Mouse (Mus musculus) forebrain, embryonic 14.5 days (tissue): ENCODE results near the gene Lrp6. TPM values are rescaled to one million over a fixed set of nuclear protein-coding genes. Genes with fewer than 3 reads are reported as not detected.

Experiments
- ATAC-seq: fragments of 200-750 bp; cut with Nextera tagmentation; 2 replicates; pipeline ENCODE4 v1.8.0; 2017; ENCODE audit warnings: mild to moderate bottlenecking, moderate library complexity
- DNase-seq: peaks from one replicate; pipeline ENCODE4 v3.0.0-alpha.2; 2015; ENCODE audit warnings: low spot score
- H3K27ac ChIP-seq: fragments of 300-500 bp; sonication (generic); 2 replicates; pipeline ENCODE4 v1.5.1; 2014; ENCODE audit warnings: low read depth, mild to moderate bottlenecking, control low read depth, low read length, moderate library complexity
- H3K27me3 ChIP-seq: fragments of 300-500 bp; sonication (generic); replicated peaks from 2 replicates; pipeline ENCODE4 v1.6.1; 2014; ENCODE audit warnings: low read length, control low read depth, mixed read lengths; ENCODE audit not compliant: control insufficient read depth, insufficient read depth
- H3K36me3 ChIP-seq: fragments of 300-500 bp; sonication (generic); 2 replicates; pipeline ENCODE4 v1.6.1; 2014; ENCODE audit warnings: low read length, control low read depth; ENCODE audit not compliant: control insufficient read depth, insufficient read depth
- H3K4me1 ChIP-seq: fragments of 300-500 bp; sonication (generic); 2 replicates; pipeline ENCODE4 v1.6.1; 2014; ENCODE audit warnings: antibody characterized with exemption, low read length, control low read depth; ENCODE audit not compliant: control insufficient read depth, insufficient read depth
- H3K4me2 ChIP-seq: fragments of 300-500 bp; sonication (generic); 2 replicates; pipeline ENCODE4 v1.6.1; 2014; ENCODE audit warnings: mild to moderate bottlenecking, control low read depth, low read length
- H3K4me3 ChIP-seq: fragments of 300-500 bp; sonication (generic); 2 replicates; pipeline ENCODE4 v1.5.1; 2014; ENCODE audit warnings: low read depth, low read length, control low read depth
- H3K9ac ChIP-seq: fragments of 300-500 bp; sonication (generic); 2 replicates; pipeline ENCODE4 v1.6.1; 2014; ENCODE audit warnings: mild to moderate bottlenecking, low read length, control low read depth, moderate library complexity
- H3K9me3 ChIP-seq: fragments of 300-500 bp; sonication (generic); replicated peaks from 2 replicates; pipeline ENCODE4 v1.6.1; 2016; ENCODE audit warnings: low read length, control low read depth, mixed read lengths; ENCODE audit not compliant: control insufficient read depth
- WGBS: fragments of 180-500 bp; shearing (Covaris S2); extraction: QIAGEN DNeasy Blood & Tissue Kit; methylation state at CpG from one replicate; pipeline ENCODE4 v1.1.7; 2014; 5-methylcytosine and 5-hydroxymethylcytosine counted together
- polyA plus RNA-seq: library from polyadenylated mRNA; unstranded; fragments of >200 nt; fragmentation: Nextera tagmentation; extraction: Ambion mirVana; gene quantifications from 2 replicates; pipeline ENCODE4 v1.2.1, GENCODE M21; 2014

The Lrp6 gene
- polyA plus RNA-seq, 1 experiment from 2014 or later: 20.9 TPM

GRCm38 (mm10) chr6:134433281-134433680 lies 133.5 kb downstream of the Lrp6 start:
- Histone ChIP-seq H3K36me3 (no peaks in the 10 kb centered on the region), H3K4me1 (no peaks in the 10 kb centered on the region), H3K27ac (no peak overlapping the region), H3K9ac (no peak overlapping the region), H3K27me3 (no peaks in the 10 kb centered on the region), H3K4me2 (no peak overlapping the region), H3K9me3 (no peaks in the 10 kb centered on the region), H3K4me3 (no peak overlapping the region)
- ATAC-seq (no peak), DNase-seq (no peak)
- 80% methylated on average over 3 of the region's 3 CpGs for WGBS

GRCm38 (mm10) chr6:134431583-134431982 lies 135.2 kb downstream of the Lrp6 start:
- no peaks in the 10 kb centered on the region for H3K36me3 ChIP-seq
- 71% methylated on average over 4 of the region's 4 CpGs for WGBS
- H3K9ac ChIP-seq: no peak overlapping the region
- H3K4me2 ChIP-seq: no peak overlapping the region
- H3K27ac ChIP-seq: no peak overlapping the region
- H3K27me3 ChIP-seq: no peaks in the 10 kb centered on the region
- no peak overlapping the region for H3K4me3 ChIP-seq
- DNase-seq: no peak
- no peak for ATAC-seq
- H3K4me1 ChIP-seq: no peaks in the 10 kb centered on the region
- H3K9me3 ChIP-seq: no peaks in the 10 kb centered on the region

GRCm38 (mm10) chr6:134430161-134430799 lies 136.5 kb downstream of the Lrp6 start:
- 88% methylated on average over 9 of the region's 9 CpGs for WGBS
- no peak overlapping the region for H3K27ac ChIP-seq
- ATAC-seq (no peak), DNase-seq (no peak)
- no peaks in the 10 kb centered on the region for H3K9me3 ChIP-seq
- no peak overlapping the region for H3K4me2 ChIP-seq
- no peaks in the 10 kb centered on the region for H3K27me3 ChIP-seq
- H3K36me3 ChIP-seq: no peaks in the 10 kb centered on the region
- H3K9ac ChIP-seq: no peak overlapping the region
- H3K4me1 ChIP-seq: no peaks in the 10 kb centered on the region
- H3K4me3 ChIP-seq: no peak overlapping the region

GRCm38 (mm10) chr6:134428455-134428854 lies 138.3 kb downstream of the Lrp6 start:
- Histone ChIP-seq H3K4me2 (no peak overlapping the region), H3K4me1 (no peaks in the 10 kb centered on the region), H3K36me3 (no peaks in the 10 kb centered on the region), H3K27ac (no peak overlapping the region), H3K9ac (no peak overlapping the region), H3K4me3 (no peak overlapping the region), H3K9me3 (no peaks in the 10 kb centered on the region), H3K27me3 (no peaks in the 10 kb centered on the region)
- ATAC-seq (no peak), DNase-seq (no peak)
- WGBS: 79% methylated on average over 5 of the region's 5 CpGs

GRCm38 (mm10) chr6:134427165-134427564 lies 139.6 kb downstream of the Lrp6 start:
- no peaks in the 10 kb centered on the region for H3K9me3 ChIP-seq
- H3K27ac ChIP-seq: no peak overlapping the region
- H3K27me3 ChIP-seq: no peaks in the 10 kb centered on the region
- H3K36me3 ChIP-seq: no peaks in the 10 kb centered on the region
- H3K4me1 ChIP-seq: no peaks in the 10 kb centered on the region
- WGBS: 89% methylated on average over 3 of the region's 3 CpGs
- H3K4me3 ChIP-seq: no peak overlapping the region
- DNase-seq (peak; percentile 27), ATAC-seq (no peak)
- no peak overlapping the region for H3K9ac ChIP-seq
- no peak overlapping the region for H3K4me2 ChIP-seq

- Histone ChIP-seq H3K4me1 (no peaks in the 10 kb centered on the region), H3K27ac (no peak overlapping the region), H3K4me3 (no peak overlapping the region), H3K9ac (no peak overlapping the region), H3K36me3 (no peaks in the 10 kb centered on the region), H3K9me3 (no peaks in the 10 kb centered on the region), H3K27me3 (no peaks in the 10 kb centered on the region), H3K4me2 (no peak overlapping the region)
- 39% methylated on average over 11 of the region's 11 CpGs for WGBS
- DNase-seq (peak; percentile 89), ATAC-seq (peak; percentile 92)
Observed at GRCm38 (mm10) chr6:134425216-134425717, 141.5 kb downstream of the Lrp6 start.

- H3K27ac ChIP-seq: no peak overlapping the region
- H3K4me2 ChIP-seq: no peak overlapping the region
- H3K36me3 ChIP-seq: no peaks in the 10 kb centered on the region
- no peaks in the 10 kb centered on the region for H3K4me1 ChIP-seq
- DNase-seq (no peak), ATAC-seq (no peak)
- 75% methylated on average over 6 of the region's 6 CpGs for WGBS
- H3K9ac ChIP-seq: no peak overlapping the region
- H3K27me3 ChIP-seq: no peaks in the 10 kb centered on the region
- no peak overlapping the region for H3K4me3 ChIP-seq
- no peaks in the 10 kb centered on the region for H3K9me3 ChIP-seq
Observed at GRCm38 (mm10) chr6:134421921-134422320, 144.8 kb downstream of the Lrp6 start.

GRCm38 (mm10) chr6:134420375-134420774 lies 146.4 kb downstream of the Lrp6 start:
- no peak overlapping the region for H3K9ac ChIP-seq
- no peak overlapping the region for H3K4me2 ChIP-seq
- H3K4me1 ChIP-seq: no peaks in the 10 kb centered on the region
- DNase-seq (no peak), ATAC-seq (no peak)
- no peak overlapping the region for H3K4me3 ChIP-seq
- no peak overlapping the region for H3K27ac ChIP-seq
- H3K27me3 ChIP-seq: no peaks in the 10 kb centered on the region
- no peaks in the 10 kb centered on the region for H3K36me3 ChIP-seq
- no peaks in the 10 kb centered on the region for H3K9me3 ChIP-seq
- WGBS: 86% methylated on average over 8 of the region's 8 CpGs

GRCm38 (mm10) chr6:134417886-134418285 lies 148.9 kb downstream of the Lrp6 start:
- Histone ChIP-seq H3K27ac (no peak overlapping the region), H3K9ac (no peak overlapping the region), H3K36me3 (no peaks in the 10 kb centered on the region), H3K9me3 (no peaks in the 10 kb centered on the region), H3K4me3 (no peak overlapping the region), H3K27me3 (no peaks in the 10 kb centered on the region), H3K4me2 (no peak overlapping the region), H3K4me1 (no peaks in the 10 kb centered on the region)
- DNase-seq (no peak), ATAC-seq (no peak)
- 71% methylated on average over 3 of the region's 3 CpGs for WGBS
